Mouse (Mus musculus): ENCODE measurements at regions not wholly inside any gene's neighbourhood (a gene's known extent, or its start where the extent isn't known, plus 50 kb on each side); places are given as distances from the start of the nearest gene placed in this dataset.

GRCm38 (mm10) chr13:48726430-48726829 is 63.6 kb downstream of the Barx1 start:
- TF ChIP-seq NANOG (IDR thresholded peaks at IDR 0.05; ENCODE audit: borderline replicate concordance, low read length) (no peak), CTCF (conservative IDR thresholded peaks at IDR 0.05; ENCODE audit: low read length) (no peak), POU5F1 (IDR thresholded peaks at IDR 0.05; ENCODE audit: borderline replicate concordance, low read length) (no peak)
